Mouse (Mus musculus) forebrain, embryonic 14.5 days (tissue): ENCODE results near the gene Magea8. TPM values are rescaled to one million over a fixed set of nuclear protein-coding genes. Genes with fewer than 3 reads are reported as not detected.
"Not testable (repeated sequence)": the region's sequence is repeated elsewhere in the genome, so short reads cannot be mapped to it uniquely, and the experiment has no call there.

Experiments
- ATAC-seq: fragments of 200-750 bp; cut with Nextera tagmentation; 2 replicates; pipeline ENCODE4 v1.8.0; 2017; ENCODE audit warnings: mild to moderate bottlenecking, moderate library complexity
- DNase-seq: peaks from one replicate; pipeline ENCODE4 v3.0.0-alpha.2; 2015; ENCODE audit warnings: low spot score
- H3K27ac ChIP-seq: fragments of 300-500 bp; sonication (generic); 2 replicates; pipeline ENCODE4 v1.5.1; 2014; ENCODE audit warnings: low read depth, mild to moderate bottlenecking, control low read depth, low read length, moderate library complexity
- H3K27me3 ChIP-seq: fragments of 300-500 bp; sonication (generic); replicated peaks from 2 replicates; pipeline ENCODE4 v1.6.1; 2014; ENCODE audit warnings: low read length, control low read depth, mixed read lengths; ENCODE audit not compliant: control insufficient read depth, insufficient read depth
- H3K36me3 ChIP-seq: fragments of 300-500 bp; sonication (generic); 2 replicates; pipeline ENCODE4 v1.6.1; 2014; ENCODE audit warnings: low read length, control low read depth; ENCODE audit not compliant: control insufficient read depth, insufficient read depth
- H3K4me1 ChIP-seq: fragments of 300-500 bp; sonication (generic); 2 replicates; pipeline ENCODE4 v1.6.1; 2014; ENCODE audit warnings: antibody characterized with exemption, low read length, control low read depth; ENCODE audit not compliant: control insufficient read depth, insufficient read depth
- H3K4me2 ChIP-seq: fragments of 300-500 bp; sonication (generic); 2 replicates; pipeline ENCODE4 v1.6.1; 2014; ENCODE audit warnings: mild to moderate bottlenecking, control low read depth, low read length
- H3K4me3 ChIP-seq: fragments of 300-500 bp; sonication (generic); 2 replicates; pipeline ENCODE4 v1.5.1; 2014; ENCODE audit warnings: low read depth, low read length, control low read depth
- H3K9ac ChIP-seq: fragments of 300-500 bp; sonication (generic); 2 replicates; pipeline ENCODE4 v1.6.1; 2014; ENCODE audit warnings: mild to moderate bottlenecking, low read length, control low read depth, moderate library complexity
- H3K9me3 ChIP-seq: fragments of 300-500 bp; sonication (generic); replicated peaks from 2 replicates; pipeline ENCODE4 v1.6.1; 2016; ENCODE audit warnings: low read length, control low read depth, mixed read lengths; ENCODE audit not compliant: control insufficient read depth
- WGBS: fragments of 180-500 bp; shearing (Covaris S2); extraction: QIAGEN DNeasy Blood & Tissue Kit; methylation state at CpG from one replicate; pipeline ENCODE4 v1.1.7; 2014; 5-methylcytosine and 5-hydroxymethylcytosine counted together
- polyA plus RNA-seq: library from polyadenylated mRNA; unstranded; fragments of >200 nt; fragmentation: Nextera tagmentation; extraction: Ambion mirVana; gene quantifications from 2 replicates; pipeline ENCODE4 v1.2.1, GENCODE M21; 2014

Magea8 gene
- not detected in 2 replicates for polyA plus RNA-seq

DNA sequence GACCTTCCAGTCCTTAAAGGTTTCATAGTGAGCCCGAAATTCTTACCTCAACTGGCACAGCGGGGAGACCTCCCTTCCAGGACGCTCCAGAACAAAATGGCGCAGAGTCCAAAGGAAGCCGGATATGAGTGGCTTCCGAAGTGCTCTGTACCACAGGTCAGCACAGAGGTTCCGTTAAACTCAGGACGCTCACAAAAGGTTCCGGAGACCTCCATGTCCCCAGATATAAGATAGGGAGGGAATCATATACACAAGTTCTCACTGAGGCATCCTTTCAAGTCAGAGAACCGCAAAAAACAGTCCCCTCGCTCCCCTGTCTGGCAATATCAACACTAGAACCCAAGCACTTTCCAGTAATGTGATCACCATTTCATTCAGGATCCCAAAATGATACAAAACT lies at the start of gene Magea8:
Gene Magea8, minus strand, starts transcription at position 101 of the 400 bp plus-strand sequence.
- H3K4me1 ChIP-seq, H3K36me3 ChIP-seq, DNase-seq, H3K27me3 ChIP-seq, H3K27ac ChIP-seq, H3K9me3 ChIP-seq, ATAC-seq, H3K4me3 ChIP-seq, H3K9ac ChIP-seq, H3K4me2 ChIP-seq: not testable (repeated sequence)
- WGBS, result 89% methylated on average over 11 of the region's 11 CpGs

DNA sequence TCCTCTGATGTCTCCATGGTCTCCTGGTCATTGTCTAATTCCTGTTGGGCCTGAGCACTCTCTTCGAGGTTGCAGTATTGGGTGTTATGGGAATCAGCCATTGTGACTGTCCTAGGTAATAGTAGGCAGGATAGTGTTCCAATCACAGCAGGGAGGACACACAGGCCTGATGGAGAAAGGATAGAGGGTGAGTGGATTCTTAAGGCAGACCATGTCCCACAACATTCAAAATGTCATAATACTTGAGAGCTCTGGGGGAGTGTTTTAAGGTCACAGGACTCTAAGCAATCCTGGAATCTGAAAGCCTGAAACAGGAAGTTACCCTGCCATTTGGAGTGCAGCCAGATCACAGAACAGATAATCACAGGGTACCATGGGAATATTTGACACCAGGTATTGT lies 46.2 kb downstream of the Magea8 start, which contains the start of gene Magea3:
Gene Magea3, minus strand, starts transcription at position 101 of the 400 bp plus-strand sequence.
- H3K9me3 ChIP-seq, H3K9ac ChIP-seq, H3K27me3 ChIP-seq, H3K4me1 ChIP-seq, H3K36me3 ChIP-seq, H3K4me2 ChIP-seq, H3K4me3 ChIP-seq, H3K27ac ChIP-seq, DNase-seq, ATAC-seq: not testable (repeated sequence)
- WGBS, result 64% methylated on average over 1 of the region's 1 CpGs

DNA sequence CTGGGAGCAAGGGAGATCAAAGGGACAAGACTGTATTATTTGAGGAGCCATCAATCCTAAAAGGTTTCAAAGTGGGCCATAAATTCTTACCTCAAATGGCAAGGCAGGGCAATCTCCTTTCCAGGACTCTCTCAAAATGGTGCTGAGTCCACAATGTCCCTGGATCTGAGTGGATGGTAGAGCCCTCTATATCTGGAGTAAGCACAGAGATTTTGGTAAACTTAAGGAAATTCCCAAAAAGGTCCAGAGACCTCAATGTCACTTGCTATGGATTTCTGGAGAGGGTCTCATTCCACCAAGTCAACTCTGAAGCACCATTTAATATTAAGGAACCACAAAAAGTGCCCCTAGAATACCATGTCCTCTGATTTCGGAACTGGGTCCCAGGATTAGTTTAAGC lies 59.8 kb downstream of the Magea8 start, which contains the start of gene Magea6:
Gene Magea6, minus strand, starts transcription at position 101 of the 400 bp plus-strand sequence.
- H3K4me1 ChIP-seq, H3K4me3 ChIP-seq, H3K27me3 ChIP-seq, DNase-seq, ATAC-seq, H3K27ac ChIP-seq, H3K4me2 ChIP-seq, H3K9me3 ChIP-seq, H3K36me3 ChIP-seq, H3K9ac ChIP-seq: not testable (repeated sequence)
- 52% methylated on average over 1 of the region's 1 CpGs for WGBS

Other genes starting within 250 kb of the Magea8 start
- not detected in 2 replicates for gene Cldn34b1, start 105.6 kb downstream of the Magea8 start, polyA plus RNA-seq
- gene Magea6, start 59.9 kb downstream of the Magea8 start, polyA plus RNA-seq, result not detected in 2 replicates
- gene Magea3, start 46.3 kb downstream of the Magea8 start, polyA plus RNA-seq, result not detected in 2 replicates
- gene Magea5, start 67.3 kb upstream of the Magea8 start, polyA plus RNA-seq, result not detected in 2 replicates
- gene Magea1, start 93.9 kb upstream of the Magea8 start, polyA plus RNA-seq, result not detected in 2 replicates
- not detected in 2 replicates for gene Magea2, start 97.8 kb upstream of the Magea8 start, polyA plus RNA-seq
- gene Cldn34b2, start 132.6 kb upstream of the Magea8 start, polyA plus RNA-seq, result not detected in 2 replicates
- gene Sat1, start 220.6 kb upstream of the Magea8 start, polyA plus RNA-seq, result 72.9 and 74.3 TPM in 2 replicates